Mouse (Mus musculus): ENCODE data around the gene C730034F03Rik. TPM values are rescaled to one million over a fixed set of nuclear protein-coding genes. Genes with fewer than 3 reads are reported as not detected.
A peak's percentile ranks its signal among the peaks of the same experiment; 100 is the strongest.

C730034F03Rik gene
- polyA plus RNA-seq, 1 experiment from 2014 or later = 2.9 TPM

DNA sequence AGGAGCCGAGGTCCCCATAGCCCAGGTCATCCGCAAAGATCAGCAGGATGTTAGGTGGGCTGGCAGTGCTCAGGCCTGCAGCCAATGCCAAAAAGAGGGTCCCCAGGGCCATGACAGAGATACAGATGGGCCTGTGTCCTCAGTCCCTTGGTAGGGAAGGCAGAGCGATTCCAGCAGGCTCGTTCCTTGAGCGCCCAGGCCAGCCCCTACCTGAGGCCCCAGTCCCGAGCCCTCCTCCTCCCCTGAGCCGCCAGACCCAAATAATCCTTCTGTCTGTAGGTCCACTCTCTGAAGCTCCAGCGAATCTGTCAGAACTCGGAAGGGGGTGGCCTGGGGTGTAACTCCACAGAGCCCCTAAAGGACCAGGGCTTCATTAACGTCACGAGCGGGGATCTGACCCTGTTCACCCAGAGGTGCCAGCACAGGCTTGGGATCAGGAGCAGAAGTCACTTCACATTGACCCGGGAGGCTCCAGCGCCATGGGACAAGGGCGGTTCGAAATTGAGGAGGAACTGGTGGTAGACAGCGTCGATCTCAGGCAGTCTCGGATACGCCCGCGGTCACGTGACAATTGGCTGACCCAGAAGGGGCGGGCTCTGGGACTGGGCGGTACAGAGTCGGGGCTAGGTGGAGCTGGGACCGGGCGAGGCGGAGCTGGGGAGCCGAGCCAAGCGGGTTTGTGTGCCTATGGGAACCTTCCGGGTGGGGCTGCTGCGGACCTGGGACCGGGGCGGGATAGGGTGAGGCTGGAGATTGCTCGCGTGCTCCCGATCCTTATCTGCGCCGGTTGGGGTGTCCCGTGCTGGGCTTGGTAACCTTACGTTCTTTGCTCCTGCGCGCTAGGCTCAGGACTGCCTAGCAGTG, 46.5 kb downstream of the C730034F03Rik start:
- 7% methylated on average over 44 of the region's 44 CpGs for WGBS
- peak; percentile 95 for ATAC-seq (ENCODE audit: insufficient number of reproducible peaks, low FRiP score)
- Histone ChIP-seq H3K36me3 (no peaks in the 10 kb centered on the region), H3K27ac (ENCODE audit: poor library complexity, severe bottlenecking) (peak overlapping the region; percentile 73), H3K4me1 (replicated peaks) (peaks cover 26% of the 10 kb centered on the region), H3K4me2 (peak overlapping the region; percentile 92), H3K27me3 (replicated peaks) (no peaks in the 10 kb centered on the region), H3K9ac (peak overlapping the region; percentile 76), H3K4me3 (peak overlapping the region; percentile 72), H3K9me3 (replicated peaks) (no peaks in the 10 kb centered on the region)

DNA sequence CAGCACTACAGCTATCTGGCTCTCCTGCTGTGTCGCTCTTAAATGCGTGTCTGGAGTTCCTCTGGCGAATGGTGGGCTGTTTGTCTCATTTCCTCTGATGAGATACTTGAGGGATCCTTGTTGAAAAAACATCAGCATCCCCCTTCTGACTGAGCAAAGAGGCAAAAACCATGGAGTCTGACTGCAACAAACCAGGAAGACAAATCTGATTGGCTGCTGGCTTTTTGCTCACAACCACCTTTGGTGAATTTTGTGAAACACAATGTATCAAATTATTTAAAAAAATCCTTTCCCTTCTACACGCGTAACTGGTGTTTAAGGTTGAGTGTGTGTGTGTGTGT, 47.1 kb downstream of the C730034F03Rik start:
- H3K4me1 ChIP-seq (replicated peaks) = peaks cover 26% of the 10 kb centered on the region
- H3K36me3 ChIP-seq = no peaks in the 10 kb centered on the region
- 6% methylated on average over 5 of the region's 5 CpGs for WGBS
- ATAC-seq (ENCODE audit: insufficient number of reproducible peaks, low FRiP score) = no peak
- no peaks in the 10 kb centered on the region for H3K27me3 ChIP-seq (replicated peaks)
- peak overlapping the region; percentile 72 for H3K4me3 ChIP-seq
- H3K27ac ChIP-seq (ENCODE audit: poor library complexity, severe bottlenecking) = peak overlapping the region; percentile 73
- peak overlapping the region; percentile 76 for H3K9ac ChIP-seq
- H3K4me2 ChIP-seq = peak overlapping the region; percentile 92
- H3K9me3 ChIP-seq (replicated peaks) = no peaks in the 10 kb centered on the region

DNA sequence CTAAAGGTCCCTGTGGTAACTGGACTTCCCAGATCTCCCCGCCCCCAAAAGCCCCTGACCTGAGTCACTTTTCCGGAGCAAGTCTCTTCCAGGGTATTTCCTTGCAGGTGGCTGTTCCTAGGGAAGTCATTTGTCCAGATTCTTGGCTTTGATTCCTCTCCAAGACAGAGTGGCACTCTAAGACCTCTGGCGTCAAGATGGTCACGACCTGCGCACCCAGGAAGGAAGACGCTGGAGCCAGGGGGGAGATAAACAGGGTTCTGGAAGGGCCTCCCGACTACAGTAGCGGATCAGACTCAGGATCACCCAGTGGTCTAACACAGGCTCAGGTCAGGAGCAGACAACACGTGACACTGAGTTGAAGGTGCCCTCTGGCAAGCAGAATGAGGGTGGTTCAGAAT, 47.7 kb downstream of the C730034F03Rik start, which contains the start of gene Arsa:
Gene Arsa (minus strand): TSS at position 335 of the 401 bp plus-strand sequence.
- no peaks in the 10 kb centered on the region for H3K36me3 ChIP-seq
- H3K4me1 ChIP-seq (replicated peaks) = peaks cover 26% of the 10 kb centered on the region
- WGBS = 24% methylated on average over 9 of the region's 9 CpGs
- peak within 1 kb of the TSS; percentile 73 for H3K27ac ChIP-seq (ENCODE audit: poor library complexity, severe bottlenecking)
- H3K4me3 ChIP-seq = peak within 1 kb of the TSS; percentile 72
- peak within 1 kb of the TSS; percentile 92 for H3K4me2 ChIP-seq
- H3K9me3 ChIP-seq (replicated peaks) = peaks cover under 1% of the 10 kb centered on the region; the same call in 1 of the 2 replicates
- peak within 1 kb of the TSS; percentile 76 for H3K9ac ChIP-seq
- no peaks in the 10 kb centered on the region for H3K27me3 ChIP-seq (replicated peaks)
- ATAC-seq (ENCODE audit: insufficient number of reproducible peaks, low FRiP score) = no peak

DNA sequence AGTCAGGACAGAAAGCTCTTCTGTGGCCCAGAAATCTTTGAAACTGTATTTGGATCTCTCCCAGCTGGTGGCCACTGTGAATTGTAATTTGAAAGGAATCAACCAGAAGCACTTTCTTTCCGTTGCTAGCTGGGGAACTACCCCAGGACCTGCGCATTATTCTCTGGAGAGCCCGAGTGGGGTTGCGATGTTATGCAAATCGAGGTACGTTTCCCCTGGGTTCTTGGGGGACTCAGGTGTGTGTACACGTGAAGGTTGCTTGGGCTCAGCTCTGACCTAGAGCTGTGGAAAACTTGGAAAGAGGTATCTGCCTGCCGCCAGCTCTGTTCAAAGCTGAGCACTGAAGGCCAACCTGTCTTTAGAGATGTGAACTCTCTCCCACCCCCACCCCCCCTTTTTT, 48.4 kb downstream of the C730034F03Rik start:
- H3K4me2 ChIP-seq = no peak overlapping the region
- H3K9me3 ChIP-seq (replicated peaks) = peaks cover 3% of the 10 kb centered on the region; the same call in 1 of the 2 replicates
- no peak overlapping the region for H3K9ac ChIP-seq
- H3K27ac ChIP-seq (ENCODE audit: poor library complexity, severe bottlenecking) = no peak overlapping the region
- H3K27me3 ChIP-seq (replicated peaks) = no peaks in the 10 kb centered on the region
- peaks cover 26% of the 10 kb centered on the region for H3K4me1 ChIP-seq (replicated peaks)
- WGBS = 55% methylated on average over 8 of the region's 8 CpGs
- H3K4me3 ChIP-seq = no peak overlapping the region
- H3K36me3 ChIP-seq = no peaks in the 10 kb centered on the region
- no peak for ATAC-seq (ENCODE audit: insufficient number of reproducible peaks, low FRiP score)

DNA sequence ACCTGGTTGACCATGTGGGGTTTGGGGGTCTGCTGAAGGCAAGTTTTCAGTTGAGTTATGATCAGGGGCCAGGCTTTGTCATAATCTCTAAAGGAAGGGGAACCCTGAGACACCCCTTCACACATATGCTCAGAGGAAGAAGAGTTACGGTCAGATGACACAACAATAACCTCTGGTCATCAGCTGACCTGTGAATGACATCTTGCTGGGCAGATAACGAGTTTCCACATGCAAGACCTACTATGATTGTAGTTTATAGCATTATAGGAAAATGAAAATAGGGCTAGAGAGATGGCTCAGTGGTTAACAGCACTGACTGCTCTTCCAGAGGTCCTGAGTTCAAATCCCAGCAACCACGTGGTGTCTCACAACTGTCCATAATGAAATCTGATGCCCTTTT, 49.2 kb downstream of the C730034F03Rik start:
- WGBS = 81% methylated on average over 3 of the region's 3 CpGs

More for the DNA sequence above, 49.2 kb downstream of the C730034F03Rik start:
- no peak overlapping the region for H3K27ac ChIP-seq (ENCODE audit: poor library complexity, severe bottlenecking)
- peaks cover 3% of the 10 kb centered on the region; the same call in 1 of the 2 replicates for H3K9me3 ChIP-seq (replicated peaks)
- no peak overlapping the region for H3K4me2 ChIP-seq
- no peaks in the 10 kb centered on the region for H3K27me3 ChIP-seq (replicated peaks)
- H3K4me1 ChIP-seq (replicated peaks) = peaks cover 26% of the 10 kb centered on the region
- no peaks in the 10 kb centered on the region for H3K36me3 ChIP-seq
- no peak for ATAC-seq (ENCODE audit: insufficient number of reproducible peaks, low FRiP score)
- H3K9ac ChIP-seq = no peak overlapping the region
- H3K4me3 ChIP-seq = no peak overlapping the region

Other genes starting within 250 kb of the C730034F03Rik start
- 124 and 130 TPM in 2 replicates for gene Plxnb2, start 248.8 kb upstream of the C730034F03Rik start, polyA plus RNA-seq (2016; fragmentation: Nextera tagmentation; extraction: Ambion mirVana)
- 19.9 and 20.2 TPM in 2 replicates for gene Dennd6b, start 233.1 kb upstream of the C730034F03Rik start, polyA plus RNA-seq (2016; fragmentation: Nextera tagmentation; extraction: Ambion mirVana)
- 21.0 and 25.9 TPM in 2 replicates for gene Ppp6r2, start 218.0 kb upstream of the C730034F03Rik start, polyA plus RNA-seq (2016; fragmentation: Nextera tagmentation; extraction: Ambion mirVana)
- 45.0 and 46.3 TPM in 2 replicates for gene Sbf1, start 114.3 kb upstream of the C730034F03Rik start, polyA plus RNA-seq (2016; fragmentation: Nextera tagmentation; extraction: Ambion mirVana)
- gene Adm2, start 106.9 kb upstream of the C730034F03Rik start, polyA plus RNA-seq (2016; fragmentation: Nextera tagmentation; extraction: Ambion mirVana) = 0.77 and 1.0 TPM in 2 replicates
- gene Miox, start 95.2 kb upstream of the C730034F03Rik start, polyA plus RNA-seq (2016; fragmentation: Nextera tagmentation; extraction: Ambion mirVana) = not detected in 2 replicates
- gene Lmf2, start 73.9 kb upstream of the C730034F03Rik start, polyA plus RNA-seq (2016; fragmentation: Nextera tagmentation; extraction: Ambion mirVana) = 46.9 and 49.4 TPM in 2 replicates
- gene Ncaph2, start 73.9 kb upstream of the C730034F03Rik start, polyA plus RNA-seq (2016; fragmentation: Nextera tagmentation; extraction: Ambion mirVana) = 112 and 116 TPM in 2 replicates
- gene Sco2, start 55.7 kb upstream of the C730034F03Rik start, polyA plus RNA-seq (2016; fragmentation: Nextera tagmentation; extraction: Ambion mirVana) = 5.6 TPM in 2 replicates
- gene Tymp, start 52.5 kb upstream of the C730034F03Rik start, polyA plus RNA-seq (2016; fragmentation: Nextera tagmentation; extraction: Ambion mirVana) = 1.3 and 1.6 TPM in 2 replicates
- gene Odf3b, start 50.3 kb upstream of the C730034F03Rik start, polyA plus RNA-seq (2016; fragmentation: Nextera tagmentation; extraction: Ambion mirVana) = 0.27 and 0.44 TPM in 2 replicates
- gene Klhdc7b, start 44.7 kb upstream of the C730034F03Rik start, polyA plus RNA-seq (2016; fragmentation: Nextera tagmentation; extraction: Ambion mirVana) = 0.09 TPM in 1 of 2 replicates, not detected in the other
- not detected in 2 replicates for gene Syce3, start 19.1 kb upstream of the C730034F03Rik start, polyA plus RNA-seq (2016; fragmentation: Nextera tagmentation; extraction: Ambion mirVana)
- gene Cpt1b, start 3.7 kb upstream of the C730034F03Rik start, polyA plus RNA-seq (2016; fragmentation: Nextera tagmentation; extraction: Ambion mirVana) = 138 and 149 TPM in 2 replicates
- gene Gm44502, start 107 bp downstream of the C730034F03Rik start, polyA plus RNA-seq (2016; fragmentation: Nextera tagmentation; extraction: Ambion mirVana) = 0.59 and 0.68 TPM in 2 replicates
- gene Chkb, start 319 bp downstream of the C730034F03Rik start, polyA plus RNA-seq (2016; fragmentation: Nextera tagmentation; extraction: Ambion mirVana) = 59.6 and 67.0 TPM in 2 replicates
- gene Mapk8ip2, start 24.3 kb downstream of the C730034F03Rik start, polyA plus RNA-seq (2016; fragmentation: Nextera tagmentation; extraction: Ambion mirVana) = 0.36 and 0.49 TPM in 2 replicates
- gene Arsa, start 47.8 kb downstream of the C730034F03Rik start, polyA plus RNA-seq (2016; fragmentation: Nextera tagmentation; extraction: Ambion mirVana) = 14.9 and 15.0 TPM in 2 replicates
- 2.9 and 3.0 TPM in 2 replicates for gene Shank3, start 70.0 kb downstream of the C730034F03Rik start, polyA plus RNA-seq (2016; fragmentation: Nextera tagmentation; extraction: Ambion mirVana)
- 0.29 and 0.42 TPM in 2 replicates for gene Acr, start 138.7 kb downstream of the C730034F03Rik start, polyA plus RNA-seq (2016; fragmentation: Nextera tagmentation; extraction: Ambion mirVana)
- 20.3 and 21.1 TPM in 2 replicates for gene Rabl2, start 162.3 kb downstream of the C730034F03Rik start, polyA plus RNA-seq (2016; fragmentation: Nextera tagmentation; extraction: Ambion mirVana)